Mouse (Mus musculus) ovary, postnatal 10 days (tissue): Measurements from ENCODE around the gene Ube4a.

Experiments
- DNase-seq: peaks from one replicate; pipeline ENCODE4 v3.0.0; 2022; ENCODE audit warnings: low spot score

Ube4a gene

GRCm38 (mm10) chr9:44899716-44900115 is 65.7 kb downstream of the Ube4a start:
- DNase-seq = no peak

- DNase-seq = no peak
Observed at GRCm38 (mm10) chr9:44897024-44897423, 68.4 kb downstream of the Ube4a start.

- DNase-seq = no peak
Observed at GRCm38 (mm10) chr9:44892664-44893063, 72.7 kb downstream of the Ube4a start.

- no peak for DNase-seq
Observed at GRCm38 (mm10) chr9:44891210-44891609, 74.2 kb downstream of the Ube4a start.

GRCm38 (mm10) chr9:44890122-44890521 is 75.3 kb downstream of the Ube4a start:
- DNase-seq = no peak

GRCm38 (mm10) chr9:44888114-44888624 is 77.2 kb downstream of the Ube4a start:
- no peak for DNase-seq

GRCm38 (mm10) chr9:44882981-44883569 is 82.3 kb downstream of the Ube4a start:
- no peak for DNase-seq

- DNase-seq = no peak
Observed at GRCm38 (mm10) chr9:44882436-44882980, 82.9 kb downstream of the Ube4a start.

GRCm38 (mm10) chr9:44881941-44882435 is 83.4 kb downstream of the Ube4a start:
- DNase-seq = peak; percentile 40

- DNase-seq = peak; percentile 100
Observed at GRCm38 (mm10) chr9:44881221-44881871, 84.1 kb downstream of the Ube4a start, which contains the start of gene Kmt2a. Kmt2a (minus strand) TSS chr9:44881296.

- no peak for DNase-seq
Observed at GRCm38 (mm10) chr9:44880309-44881081, 84.9 kb downstream of the Ube4a start.

- DNase-seq = no peak
Observed at GRCm38 (mm10) chr9:44879694-44880271, 85.6 kb downstream of the Ube4a start.

GRCm38 (mm10) chr9:44878776-44879500 is 86.5 kb downstream of the Ube4a start:
- DNase-seq = no peak

- no peak for DNase-seq
Observed at GRCm38 (mm10) chr9:44877686-44878085, 87.7 kb downstream of the Ube4a start.

- no peak for DNase-seq
Observed at GRCm38 (mm10) chr9:44875476-44875875, 89.9 kb downstream of the Ube4a start.

GRCm38 (mm10) chr9:44874198-44874597 is 91.2 kb downstream of the Ube4a start:
- DNase-seq = no peak

GRCm38 (mm10) chr9:44873665-44874064 is 91.7 kb downstream of the Ube4a start:
- no peak for DNase-seq
